Mouse (Mus musculus) stomach, postnatal 0 days (tissue): ENCODE results near the gene Gm9780.
"Not testable (repeated sequence)": the region's sequence is repeated elsewhere in the genome, so short reads cannot be mapped to it uniquely, and the experiment has no call there.

Source experiments
- CTCF ChIP-seq: IDR thresholded peaks from 2 replicates; pipeline ENCODE4 v1.5.1; 2016; ENCODE audit warnings: antibody characterized with exemption, low read depth, mild to moderate bottlenecking, moderate library complexity
- EP300 ChIP-seq: optimal IDR thresholded peaks from 2 replicates; pipeline ENCODE3; 2016; ENCODE audit warnings: antibody characterized with exemption

- TF ChIP-seq CTCF, EP300: not testable (repeated sequence)
Measured at GRCm38 (mm10) chr14:26045007-26045406, 2.5 kb upstream of the Gm9780 start.
